Mouse (Mus musculus) megakaryocyte, embryonic 14.5 days (primary cell): ENCODE results near the gene Dhrs9.

Experiments used
- FLI1 ChIP-seq: IDR thresholded peaks from 2 replicates; pipeline ENCODE4 v1.6.1; 2012; ENCODE audit warnings: low read length, inconsistent platforms, mixed read lengths
- GATA1 ChIP-seq: IDR thresholded peaks from 3 replicates; pipeline ENCODE4 v1.6.1; 2012; ENCODE audit warnings: mixed read lengths, low read length, inconsistent platforms, borderline replicate concordance

- no peak for TF ChIP-seq FLI1
- no peak for TF ChIP-seq GATA1
Observed at GRCm38 (mm10) chr2:69414539-69414938, 34.3 kb downstream of the Dhrs9 start.
